Mouse (Mus musculus) cerebellum, adult 9-11 months (tissue): ENCODE data around the gene AI987944.
A peak's percentile ranks its signal among the peaks of the same experiment; 100 is the strongest.

Experiments used
- DNase-seq: peaks from one replicate; pipeline ENCODE4 v3.0.0; 2022

AI987944 gene

GRCm38 (mm10) chr7:41393048-41393971 lies at the start of gene AI987944:
Gene AI987944, minus strand, starts transcription at chr7:41393379.
- DNase-seq = peak; percentile 86

GRCm38 (mm10) chr7:41394130-41394529 lies 951 bp upstream of the AI987944 start:
- DNase-seq = peak; percentile 39
